Mouse (Mus musculus) gastrocnemius, adult 8-10 months (tissue): ENCODE measurements around the gene Ptpn6. TPM values are rescaled to one million over a fixed set of nuclear protein-coding genes. Genes with fewer than 3 reads are reported as not detected.
A peak's percentile ranks its signal among the peaks of the same experiment; 100 is the strongest.

Experiments
- DNase-seq, 2 experiments: peaks; one replicate each; pipeline ENCODE4 v3.0.0; 2022; ENCODE audit warnings: low spot score in 2 of 2
- total RNA-seq, 4 experiments: library from RNA; stranded (reverse); gene quantifications; 2 replicates each; pipeline ENCODE4 v1.2.4; 2022

The Ptpn6 gene
- total RNA-seq, result 1 to 10 TPM in 3 of 4 experiments, under 1 TPM in 1; 0.80 to 2.0 (median 1.2) TPM

DNA sequence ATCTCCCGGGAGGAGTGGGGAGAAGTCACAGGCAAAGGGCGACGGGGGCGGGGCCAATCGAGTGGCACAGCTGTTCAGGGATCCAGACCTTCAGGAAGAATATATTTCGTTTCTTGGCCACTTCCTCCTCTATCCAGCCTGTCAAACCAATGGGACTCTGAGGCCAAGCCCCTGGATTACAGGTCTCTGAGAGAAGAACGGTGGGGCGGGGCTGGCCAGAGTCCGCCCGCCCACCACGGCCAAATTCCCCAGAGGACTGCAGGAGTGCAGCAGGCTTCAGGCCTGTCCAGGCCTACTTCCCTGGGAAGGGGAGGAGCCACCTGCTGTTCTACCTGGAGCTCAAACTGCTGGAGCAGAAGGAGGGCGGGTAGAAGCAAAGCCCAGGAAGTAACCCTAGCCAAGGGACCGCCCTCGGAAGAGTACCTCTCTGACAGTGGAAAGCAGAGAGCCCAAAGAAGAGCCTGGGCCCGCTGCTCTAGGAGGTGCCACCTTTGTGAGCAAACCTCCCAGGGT lies at the start of gene Ptpn6:
Gene Ptpn6 (minus strand): TSS at position 204 of the 513 bp plus-strand sequence.
- DNase-seq, result no peak

DNA sequence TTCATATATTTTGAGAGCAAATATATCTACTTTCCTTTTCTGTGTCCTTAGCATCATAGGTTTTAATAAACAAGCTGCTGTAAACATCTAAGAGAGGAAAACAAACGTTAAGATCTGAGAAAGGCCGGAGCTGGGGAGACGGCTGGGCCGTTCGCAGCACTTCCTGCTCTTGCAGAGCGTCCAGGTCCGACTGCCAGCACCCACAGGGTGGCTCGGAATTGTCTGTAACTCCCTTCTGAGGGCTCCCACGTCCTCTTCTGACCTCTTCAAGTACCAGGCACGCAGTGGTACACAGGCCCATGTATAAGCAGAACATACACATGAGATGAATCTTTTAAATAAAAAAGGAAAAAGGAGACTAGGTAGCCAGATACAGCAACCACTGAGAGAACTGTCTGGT lies 49.2 kb upstream of the Ptpn6 start:
- DNase-seq, result no peak

DNA sequence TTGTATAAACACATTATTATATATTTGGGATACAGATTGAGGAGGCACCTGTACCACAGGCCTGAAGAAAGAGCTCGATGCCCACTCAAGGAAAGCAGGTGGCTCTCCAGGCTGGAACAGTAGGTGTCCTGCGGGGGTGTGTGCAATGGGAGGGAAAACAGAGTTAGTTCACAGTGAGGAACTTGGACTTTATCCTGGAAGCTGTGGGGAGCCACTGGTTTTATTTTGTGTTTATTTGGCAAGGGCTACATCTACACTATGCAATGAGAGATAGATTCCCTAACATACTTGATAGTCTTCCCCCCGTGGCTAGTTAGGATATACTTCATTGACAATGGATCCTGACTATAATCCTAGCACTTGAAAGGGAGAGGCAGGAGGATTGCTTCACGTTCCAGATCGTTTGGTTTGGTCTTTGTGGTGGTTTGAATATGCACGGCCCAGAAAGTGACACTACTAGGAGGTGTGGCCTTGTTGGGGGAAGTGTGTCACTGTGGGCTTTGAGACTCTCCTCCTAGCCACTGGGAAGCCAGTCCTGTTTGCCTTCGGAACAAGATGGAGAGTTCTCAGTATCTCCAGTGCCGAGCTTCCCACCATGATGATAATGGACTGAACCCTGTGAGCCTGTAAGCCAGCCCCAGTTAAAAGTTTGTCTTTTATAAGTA lies 48.4 kb upstream of the Ptpn6 start:
- no peak for DNase-seq

DNA sequence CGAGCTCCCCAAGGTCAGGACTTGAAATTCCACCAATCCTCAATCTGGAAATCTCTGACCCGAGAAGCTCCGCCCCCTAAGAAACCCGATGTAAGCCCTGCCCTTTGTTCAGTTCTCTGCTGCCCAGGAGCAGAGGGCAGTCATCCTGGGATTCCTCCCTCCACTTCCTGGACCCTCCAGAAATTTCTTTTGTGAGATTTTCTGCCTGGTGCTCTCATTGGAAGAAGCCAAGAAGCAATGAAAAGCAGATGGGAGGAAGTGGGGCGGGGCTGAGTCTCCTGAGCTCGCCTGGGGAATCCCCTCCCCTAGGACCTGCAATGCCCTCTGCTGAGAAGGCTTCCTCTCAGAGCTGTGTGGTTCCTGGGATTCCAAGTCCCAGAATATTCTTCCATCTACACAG lies 43.9 kb upstream of the Ptpn6 start:
- DNase-seq, result no peak

DNA sequence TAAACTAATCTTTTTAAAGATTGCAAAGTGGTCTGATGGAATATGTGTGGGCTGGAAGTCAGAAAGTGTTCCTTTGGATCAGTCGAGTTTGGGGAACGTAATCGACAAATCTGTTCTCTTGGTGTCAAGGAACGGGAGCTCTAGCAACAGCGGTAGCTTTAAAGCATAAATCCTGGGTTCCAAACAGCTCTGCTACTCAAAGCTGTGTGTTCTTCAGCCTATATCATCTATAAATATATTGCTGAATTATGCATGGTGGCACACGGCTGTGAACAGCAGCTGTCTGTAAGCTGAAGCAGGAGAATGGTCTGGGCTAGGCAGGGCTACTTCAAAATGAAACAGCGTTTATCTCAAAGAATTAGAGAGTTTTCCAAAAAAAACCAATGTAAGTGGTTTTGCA lies 42.4 kb upstream of the Ptpn6 start:
- DNase-seq, result no peak

DNA sequence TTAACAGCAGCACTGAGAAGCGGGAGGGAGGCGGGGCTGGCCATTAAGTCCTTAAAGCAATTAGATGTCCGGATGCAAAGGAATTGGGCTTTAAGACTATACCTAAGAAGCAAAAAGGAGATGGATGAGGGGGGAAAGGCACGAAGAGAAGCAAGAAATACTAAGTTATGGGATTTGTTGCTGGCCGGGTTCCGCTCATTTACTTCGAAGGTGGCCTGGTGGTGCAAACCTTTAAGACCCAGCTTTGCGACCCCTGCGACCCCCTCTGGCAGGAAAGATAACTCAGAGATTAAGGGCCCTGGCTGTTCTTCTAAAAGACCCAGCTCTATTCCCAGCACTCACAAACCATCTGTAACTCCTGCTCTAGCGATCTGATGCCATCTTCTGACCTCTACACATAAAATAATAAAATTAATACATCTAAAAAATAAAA lies 41.5 kb upstream of the Ptpn6 start:
- no peak for DNase-seq

DNA sequence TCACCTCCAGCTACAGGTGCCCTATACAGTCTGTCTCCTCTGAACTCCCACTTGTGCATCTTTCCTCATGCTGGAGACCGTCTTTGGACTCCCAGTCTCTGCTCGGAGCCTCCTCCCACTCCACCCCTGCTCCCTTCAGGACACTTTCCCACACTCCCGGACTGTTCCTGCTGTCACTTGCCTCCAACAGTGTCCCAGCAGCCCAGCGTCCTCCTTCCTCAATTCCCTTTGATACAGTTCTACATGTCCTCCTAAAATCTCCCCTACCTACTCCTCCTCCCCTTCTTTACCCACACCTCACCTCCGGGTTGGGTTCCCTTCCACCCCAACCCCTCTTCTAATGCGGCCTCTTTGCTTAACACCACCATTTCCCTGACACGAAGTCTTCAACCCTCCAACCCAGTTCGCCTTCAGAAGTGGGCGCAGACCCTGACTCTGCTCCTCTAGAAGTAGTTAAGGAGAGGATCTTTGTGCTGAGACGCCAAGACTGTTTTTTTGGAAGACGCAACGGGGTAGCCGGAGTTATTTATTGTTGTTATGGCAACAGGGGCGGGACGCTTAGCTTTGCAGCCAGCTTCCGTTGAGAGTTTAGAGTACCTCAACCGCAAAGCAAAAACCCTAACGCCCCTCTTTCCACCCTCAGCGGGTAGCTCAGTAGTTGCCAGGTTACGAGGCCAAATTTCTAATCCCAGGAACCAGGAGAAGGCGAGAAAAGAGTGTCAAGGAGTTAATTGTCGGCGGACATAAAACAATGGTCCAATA lies 40.9 kb upstream of the Ptpn6 start, which contains the start of gene Lrrc23:
Gene Lrrc23 (minus strand): TSS at position 506 of the 762 bp plus-strand sequence.
- DNase-seq, result no peak

DNA sequence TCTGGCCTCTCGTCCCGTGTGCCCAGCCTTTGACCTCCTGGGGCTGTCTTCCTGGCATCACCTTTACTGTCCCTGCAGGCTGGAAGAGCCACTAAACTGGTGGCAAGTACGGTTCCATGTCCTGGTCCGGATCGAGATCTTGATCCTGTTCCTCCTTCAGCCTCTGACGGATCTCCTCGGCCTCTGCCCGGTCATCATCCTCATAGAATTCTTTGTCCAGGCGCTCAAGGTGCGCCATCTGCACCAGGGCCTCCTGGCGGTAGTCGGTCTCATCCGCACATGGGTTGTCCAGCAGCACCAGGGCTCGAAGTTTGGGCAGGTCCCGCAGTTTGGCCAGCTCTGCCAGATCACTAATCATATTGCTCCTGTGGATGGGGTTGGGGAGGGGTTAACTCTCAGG lies 32.0 kb upstream of the Ptpn6 start:
- DNase-seq, result no peak

DNA sequence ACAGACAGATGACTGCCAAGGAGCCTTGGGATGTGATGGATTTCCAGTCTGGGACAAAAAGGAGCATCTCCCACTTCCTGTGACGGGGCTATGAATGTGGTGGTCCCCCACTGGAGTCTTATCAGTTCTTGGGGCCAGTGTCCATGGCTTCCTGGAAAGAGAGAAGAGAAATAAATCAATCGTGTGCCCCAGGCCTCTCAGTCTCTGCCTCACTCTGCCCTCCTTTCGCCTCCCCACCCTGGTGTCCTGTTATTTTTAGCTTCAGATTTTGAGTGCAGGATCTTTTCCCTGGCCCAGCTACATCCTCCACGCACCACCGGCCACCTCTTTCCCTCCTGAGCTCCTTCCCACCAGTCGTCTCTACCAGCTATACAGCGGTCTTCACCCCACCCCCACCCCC lies 31.5 kb upstream of the Ptpn6 start:
- no peak for DNase-seq

DNA sequence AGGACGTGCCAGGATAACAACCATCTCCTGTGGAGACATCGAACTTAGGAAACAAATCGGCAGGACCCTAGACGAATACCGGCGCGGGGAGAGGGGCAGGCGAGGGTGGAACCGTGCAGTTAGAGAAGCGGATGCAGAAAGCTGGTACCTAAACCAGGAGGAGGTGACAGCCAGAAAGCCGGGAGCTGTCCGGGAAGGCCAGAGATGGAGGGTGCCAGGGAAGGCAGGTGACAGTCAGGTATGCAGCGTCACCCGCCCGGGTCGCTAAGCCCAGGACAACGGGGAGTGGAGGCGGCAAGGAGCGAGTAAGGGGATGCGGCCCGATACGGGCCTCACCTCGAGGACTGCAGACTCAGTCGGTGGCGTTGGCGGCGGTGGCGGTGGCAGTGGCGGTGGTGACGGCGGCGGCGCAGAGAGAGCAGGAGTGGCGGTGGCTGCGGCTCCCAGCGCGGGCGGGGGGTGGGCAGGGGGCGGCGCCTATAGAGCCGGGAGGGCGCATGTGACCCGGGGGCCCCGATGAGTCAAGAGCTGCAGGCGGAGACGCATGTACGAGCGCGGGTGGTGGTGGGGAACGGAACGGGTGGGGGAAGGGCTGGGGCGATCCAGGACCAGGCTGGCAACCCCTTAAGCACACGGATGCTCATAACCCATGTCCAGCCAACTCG lies 30.7 kb upstream of the Ptpn6 start, which contains the start of gene Eno2:
Gene Eno2 (minus strand): TSS at position 573 of the 665 bp plus-strand sequence.
- DNase-seq, result no peak

DNA sequence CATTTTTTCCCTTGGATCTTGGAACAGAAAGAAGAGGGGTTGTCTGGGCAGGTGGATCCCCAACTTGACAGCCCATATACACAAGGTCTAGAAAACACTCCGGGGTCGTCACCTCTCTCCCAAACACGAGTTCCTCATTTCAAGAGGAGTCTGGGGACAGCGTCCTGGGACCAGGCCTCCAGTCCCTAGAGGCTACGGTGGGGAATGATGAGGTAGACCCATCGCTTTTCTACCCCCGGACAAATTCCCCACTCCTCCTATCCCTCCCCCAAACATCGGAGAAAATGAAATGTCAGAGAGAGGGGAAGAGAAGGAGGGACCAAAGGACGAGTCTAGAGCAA lies 30.2 kb upstream of the Ptpn6 start:
- no peak for DNase-seq

DNA sequence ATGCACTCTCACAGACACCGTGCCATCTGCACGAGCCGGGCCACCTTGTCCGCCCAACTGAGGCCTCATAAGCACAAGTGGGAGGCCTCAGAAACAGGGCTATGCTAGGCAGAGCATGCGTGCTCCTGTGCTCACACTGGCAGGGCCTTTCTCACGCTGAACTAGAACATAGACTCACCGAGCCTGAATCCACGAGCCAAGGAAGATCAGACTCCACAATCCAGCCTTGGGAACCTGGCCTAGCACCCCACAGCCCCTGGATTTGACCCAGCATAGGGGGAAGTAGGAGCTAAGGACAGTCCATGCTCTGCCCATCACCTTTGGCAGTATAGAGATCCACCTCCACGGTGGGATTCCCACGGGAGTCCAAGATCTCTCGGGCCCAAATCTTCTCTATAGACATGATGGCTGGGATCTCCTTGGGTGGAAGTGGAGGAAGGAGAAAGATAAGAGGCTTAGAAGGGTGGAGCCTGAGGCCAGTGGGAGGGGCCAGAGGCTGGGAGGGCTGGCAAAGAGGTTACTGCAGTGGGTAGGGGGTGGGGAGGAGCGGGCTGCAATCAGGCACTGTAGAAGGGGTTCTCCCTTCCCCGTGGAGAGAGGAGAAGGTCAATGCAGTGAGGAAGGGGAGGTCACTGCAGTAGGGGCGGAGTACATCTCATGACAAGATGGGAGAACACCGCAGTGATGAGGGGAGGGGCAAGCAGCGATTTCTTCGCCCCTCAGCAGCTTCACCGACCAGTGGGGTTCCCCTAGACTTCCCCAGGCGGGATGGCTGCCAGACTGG lies 29.6 kb upstream of the Ptpn6 start:
- no peak for DNase-seq

DNA sequence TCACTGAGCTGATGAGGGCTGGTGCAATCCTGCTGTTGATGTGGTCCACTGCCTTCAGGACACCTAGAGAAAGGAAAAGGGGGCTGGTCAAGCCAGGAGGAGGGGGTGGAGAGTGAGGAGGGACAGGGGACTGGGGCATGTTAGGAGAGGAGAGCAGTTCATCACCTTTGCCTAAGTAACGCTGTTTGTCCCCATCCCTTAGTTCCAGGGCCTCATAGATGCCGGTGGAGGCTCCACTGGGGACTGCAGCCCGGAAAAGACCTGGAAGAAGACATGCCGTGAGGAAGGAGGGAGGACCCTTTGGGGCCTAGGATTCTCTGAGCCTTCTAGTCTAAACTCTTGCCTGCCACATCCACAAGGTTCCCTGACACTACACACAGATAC lies 29.0 kb upstream of the Ptpn6 start:
- DNase-seq, result no peak

DNA sequence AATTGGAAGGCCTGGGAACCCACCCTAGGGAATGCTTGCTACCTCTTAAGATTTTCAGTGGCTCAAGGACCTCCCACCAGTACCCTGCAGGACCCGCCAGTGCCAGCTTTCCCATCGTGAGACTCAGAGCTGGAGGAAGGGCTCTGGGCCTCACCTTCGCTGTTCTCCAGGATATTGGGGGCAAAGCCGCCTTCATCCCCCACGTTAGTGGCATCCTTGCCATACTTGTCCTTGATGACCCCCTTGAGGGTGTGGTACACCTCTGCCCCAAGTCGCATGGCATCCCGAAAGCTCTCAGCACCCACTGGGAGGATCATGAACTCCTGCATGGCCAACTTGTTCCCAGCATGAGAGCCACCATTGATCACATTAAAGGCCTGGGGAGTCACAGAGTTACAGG lies 27.4 kb upstream of the Ptpn6 start:
- no peak for DNase-seq

DNA sequence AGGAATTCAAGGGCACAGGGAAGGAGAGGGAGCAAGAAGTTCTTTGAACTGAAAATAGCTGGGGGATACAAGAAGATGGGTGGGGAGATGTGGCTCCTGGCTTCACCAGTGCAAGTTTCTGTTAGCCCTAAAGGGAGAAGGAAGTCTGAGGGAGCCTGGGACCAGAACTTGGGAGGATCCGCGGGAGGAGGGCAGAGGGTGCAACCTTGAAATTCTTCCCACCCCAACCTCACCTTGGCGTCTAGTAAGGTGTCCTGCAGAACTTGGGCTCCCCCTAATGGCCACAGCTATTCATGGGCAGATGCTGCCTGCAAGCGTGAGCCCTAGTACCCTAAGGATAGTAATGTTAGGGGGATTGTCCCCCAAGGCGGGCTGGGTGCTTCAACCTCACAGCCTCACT lies 20.7 kb upstream of the Ptpn6 start:
- DNase-seq, result peak; percentile 75 to 77

DNA sequence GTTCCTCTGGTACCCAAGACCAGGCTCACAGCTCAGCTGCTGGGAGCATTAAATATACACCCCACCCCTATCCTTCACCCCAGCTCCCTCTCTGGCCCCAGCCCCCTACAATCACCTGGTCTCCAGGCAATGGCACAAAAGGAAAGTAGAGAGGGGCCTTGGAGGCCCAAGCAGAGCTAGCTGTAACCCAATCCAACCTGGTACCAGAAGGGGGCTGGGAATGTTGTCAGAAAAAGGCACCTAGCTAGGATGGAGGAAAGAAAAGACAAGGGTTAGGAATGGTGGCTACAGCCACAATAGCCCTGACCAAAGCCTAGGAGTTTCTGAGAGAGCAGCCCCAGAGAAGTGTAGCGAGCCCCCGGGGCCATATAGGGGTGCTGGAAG lies 20.3 kb upstream of the Ptpn6 start:
- no peak for DNase-seq

DNA sequence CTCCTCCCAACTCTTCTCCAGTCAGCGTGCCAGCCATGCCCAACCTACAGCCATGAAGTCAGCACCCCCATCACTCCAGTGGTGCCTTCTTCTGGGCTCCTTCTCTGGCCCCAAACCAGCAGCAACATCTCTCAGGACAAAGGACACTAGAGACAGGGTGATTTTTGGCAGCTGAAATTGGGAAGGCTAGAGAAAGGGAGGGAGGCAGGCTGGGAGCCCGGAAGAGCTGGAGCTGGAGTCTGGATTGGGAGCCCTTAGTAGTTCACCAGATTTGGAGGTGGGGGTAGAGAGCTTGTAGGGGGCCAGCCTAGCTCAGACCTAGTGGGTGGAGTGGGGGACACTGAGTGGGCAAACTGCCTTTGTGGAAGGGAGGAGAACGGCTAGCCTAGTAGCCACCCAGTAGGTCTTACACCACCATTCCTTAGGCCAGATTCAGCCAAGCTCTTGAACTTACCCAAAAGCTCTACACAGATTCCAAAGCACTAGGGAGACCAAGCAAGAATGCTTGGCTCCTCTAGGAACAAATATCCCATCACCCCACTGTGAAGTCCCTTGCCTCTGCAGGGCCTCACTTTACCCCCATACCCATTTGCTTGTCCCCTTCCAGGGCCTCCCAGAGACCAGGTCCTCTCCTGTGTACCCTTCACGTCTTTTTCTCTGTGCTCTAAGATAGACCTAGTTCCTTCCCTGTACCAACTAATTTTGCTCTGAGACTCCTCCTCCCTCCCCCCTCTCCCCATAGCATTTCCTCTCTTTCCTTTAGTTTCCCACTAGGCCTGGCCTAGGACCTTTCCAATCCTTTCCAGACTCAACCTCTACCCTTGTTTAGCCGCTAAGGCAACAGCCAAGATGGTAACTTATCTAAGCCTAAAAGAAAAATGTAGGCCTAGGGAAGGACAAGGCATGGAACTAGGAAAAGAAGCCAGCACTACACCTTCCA lies 19.7 kb upstream of the Ptpn6 start:
- peak in 1 of 2 experiments; percentile 24 for DNase-seq

DNA sequence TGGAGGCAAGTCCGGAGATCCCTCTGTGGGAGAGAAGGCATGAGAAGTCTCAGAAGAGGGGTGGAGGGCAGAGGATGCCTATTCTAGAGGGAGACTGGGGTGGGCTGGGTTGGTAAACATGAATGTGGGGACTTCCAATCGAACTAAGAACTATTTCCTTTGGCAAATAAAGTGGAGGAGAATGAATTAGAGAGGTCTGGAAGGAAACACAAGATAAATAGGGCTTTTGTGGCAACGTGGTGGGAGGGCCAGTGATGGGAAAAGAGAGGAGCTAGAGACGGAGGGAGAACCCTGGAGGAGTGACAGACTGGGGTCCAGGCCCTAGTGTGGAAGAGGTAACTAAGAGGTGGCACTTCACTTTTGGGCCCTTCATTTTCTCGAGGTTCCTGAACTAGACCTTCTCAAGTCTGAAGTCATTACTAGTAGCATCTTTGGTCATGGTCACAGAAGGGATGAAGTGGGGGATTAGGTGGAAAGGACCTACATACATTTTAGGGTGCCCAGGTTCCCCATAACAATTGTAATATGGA lies 18.9 kb upstream of the Ptpn6 start:
- DNase-seq, result no peak

DNA sequence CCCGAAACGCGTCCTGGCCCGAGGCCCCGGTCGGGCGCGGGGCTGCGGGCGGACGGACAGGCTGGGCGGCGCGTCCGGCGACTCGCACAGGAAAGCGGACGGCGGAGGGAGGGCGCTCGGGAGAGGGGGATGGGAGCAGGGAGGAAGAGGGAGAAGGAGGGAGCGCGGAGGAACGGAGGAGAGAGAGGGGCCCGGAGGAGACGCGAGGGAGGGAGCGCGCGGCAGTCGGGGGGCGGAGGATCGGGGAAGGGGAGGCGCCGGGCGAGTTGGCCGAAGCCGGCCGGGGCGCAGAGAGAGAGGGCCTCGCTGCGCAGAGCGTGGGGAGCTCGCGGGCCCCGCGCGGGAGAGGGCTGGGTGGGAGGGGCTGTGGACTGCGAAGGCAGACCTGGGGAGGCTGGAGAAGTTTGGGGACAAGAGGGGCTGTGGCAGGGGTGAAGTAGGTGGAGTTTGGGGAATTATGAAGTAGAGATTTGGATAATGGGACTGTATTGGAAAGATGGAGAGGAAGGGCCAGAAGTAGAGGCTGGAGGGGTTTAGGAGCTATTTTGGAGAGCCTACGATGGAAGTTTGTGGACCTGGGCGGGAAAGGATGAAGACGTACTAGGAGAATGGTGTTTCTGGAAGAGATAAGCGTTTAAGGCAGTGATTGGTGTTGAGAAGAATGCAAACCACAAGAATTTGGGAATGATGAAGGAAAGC lies 18.3 kb upstream of the Ptpn6 start:
- peak; percentile 63 to 71 for DNase-seq
